Mouse (Mus musculus) E14TG2a.4 (cell line): Measurements from ENCODE around the gene Klk1b4.
"Not testable (repeated sequence)": the region's sequence is repeated elsewhere in the genome, so short reads cannot be mapped to it uniquely, and the experiment has no call there.

Source experiments
- CTCF ChIP-seq: conservative IDR thresholded peaks from 2 replicates; pipeline ENCODE4 v1.5.1; 2014; ENCODE audit warnings: low read length
- NANOG ChIP-seq: IDR thresholded peaks from 2 replicates; pipeline ENCODE4 v1.6.1; 2014; ENCODE audit warnings: borderline replicate concordance, low read length, mixed read lengths
- POU5F1 ChIP-seq: IDR thresholded peaks from 2 replicates; pipeline ENCODE4 v1.6.1; 2014; ENCODE audit warnings: low read length, borderline replicate concordance

DNA sequence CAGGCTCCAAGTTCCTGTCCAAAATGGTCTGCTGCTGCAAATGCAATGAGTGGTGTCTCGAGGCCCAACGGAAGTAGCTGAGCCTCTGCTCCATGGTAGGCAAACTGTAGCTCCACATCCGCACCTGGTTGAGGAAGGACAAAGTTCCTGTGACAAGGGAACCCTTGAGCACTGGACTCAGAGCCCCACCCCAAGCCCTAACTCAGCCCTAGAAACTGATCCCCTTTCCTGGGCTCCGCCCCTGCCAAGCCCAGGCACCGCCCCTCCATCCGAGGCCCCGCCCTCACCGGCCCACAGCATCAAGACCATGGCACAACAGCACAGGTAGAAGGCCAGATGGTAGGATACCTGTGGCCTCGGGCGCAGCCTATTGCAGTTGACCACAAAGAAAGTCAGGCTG, 14.4 kb downstream of the Klk1b4 start:
- TF ChIP-seq CTCF, NANOG, POU5F1: not testable (repeated sequence)
